Mouse (Mus musculus) forebrain, embryonic 14.5 days (tissue): ENCODE measurements around the gene Itsn1. TPM values are rescaled to one million over a fixed set of nuclear protein-coding genes. Genes with fewer than 3 reads are reported as not detected.

Experiments used
- ATAC-seq: fragments of 200-750 bp; cut with Nextera tagmentation; 2 replicates; pipeline ENCODE4 v1.8.0; 2017; ENCODE audit warnings: mild to moderate bottlenecking, moderate library complexity
- DNase-seq: peaks from one replicate; pipeline ENCODE4 v3.0.0-alpha.2; 2015; ENCODE audit warnings: low spot score
- H3K27ac ChIP-seq: fragments of 300-500 bp; sonication (generic); 2 replicates; pipeline ENCODE4 v1.5.1; 2014; ENCODE audit warnings: low read depth, mild to moderate bottlenecking, control low read depth, low read length, moderate library complexity
- H3K27me3 ChIP-seq: fragments of 300-500 bp; sonication (generic); replicated peaks from 2 replicates; pipeline ENCODE4 v1.6.1; 2014; ENCODE audit warnings: low read length, control low read depth, mixed read lengths; ENCODE audit not compliant: control insufficient read depth, insufficient read depth
- H3K36me3 ChIP-seq: fragments of 300-500 bp; sonication (generic); 2 replicates; pipeline ENCODE4 v1.6.1; 2014; ENCODE audit warnings: low read length, control low read depth; ENCODE audit not compliant: control insufficient read depth, insufficient read depth
- H3K4me1 ChIP-seq: fragments of 300-500 bp; sonication (generic); 2 replicates; pipeline ENCODE4 v1.6.1; 2014; ENCODE audit warnings: antibody characterized with exemption, low read length, control low read depth; ENCODE audit not compliant: control insufficient read depth, insufficient read depth
- H3K4me2 ChIP-seq: fragments of 300-500 bp; sonication (generic); 2 replicates; pipeline ENCODE4 v1.6.1; 2014; ENCODE audit warnings: mild to moderate bottlenecking, control low read depth, low read length
- H3K4me3 ChIP-seq: fragments of 300-500 bp; sonication (generic); 2 replicates; pipeline ENCODE4 v1.5.1; 2014; ENCODE audit warnings: low read depth, low read length, control low read depth
- H3K9ac ChIP-seq: fragments of 300-500 bp; sonication (generic); 2 replicates; pipeline ENCODE4 v1.6.1; 2014; ENCODE audit warnings: mild to moderate bottlenecking, low read length, control low read depth, moderate library complexity
- H3K9me3 ChIP-seq: fragments of 300-500 bp; sonication (generic); replicated peaks from 2 replicates; pipeline ENCODE4 v1.6.1; 2016; ENCODE audit warnings: low read length, control low read depth, mixed read lengths; ENCODE audit not compliant: control insufficient read depth
- WGBS: fragments of 180-500 bp; shearing (Covaris S2); extraction: QIAGEN DNeasy Blood & Tissue Kit; methylation state at CpG from one replicate; pipeline ENCODE4 v1.1.7; 2014; 5-methylcytosine and 5-hydroxymethylcytosine counted together
- polyA plus RNA-seq: library from polyadenylated mRNA; unstranded; fragments of >200 nt; fragmentation: Nextera tagmentation; extraction: Ambion mirVana; gene quantifications from 2 replicates; pipeline ENCODE4 v1.2.1, GENCODE M21; 2014

The Itsn1 gene
- polyA plus RNA-seq, 1 experiment from 2014 or later, result 54.2 TPM

DNA sequence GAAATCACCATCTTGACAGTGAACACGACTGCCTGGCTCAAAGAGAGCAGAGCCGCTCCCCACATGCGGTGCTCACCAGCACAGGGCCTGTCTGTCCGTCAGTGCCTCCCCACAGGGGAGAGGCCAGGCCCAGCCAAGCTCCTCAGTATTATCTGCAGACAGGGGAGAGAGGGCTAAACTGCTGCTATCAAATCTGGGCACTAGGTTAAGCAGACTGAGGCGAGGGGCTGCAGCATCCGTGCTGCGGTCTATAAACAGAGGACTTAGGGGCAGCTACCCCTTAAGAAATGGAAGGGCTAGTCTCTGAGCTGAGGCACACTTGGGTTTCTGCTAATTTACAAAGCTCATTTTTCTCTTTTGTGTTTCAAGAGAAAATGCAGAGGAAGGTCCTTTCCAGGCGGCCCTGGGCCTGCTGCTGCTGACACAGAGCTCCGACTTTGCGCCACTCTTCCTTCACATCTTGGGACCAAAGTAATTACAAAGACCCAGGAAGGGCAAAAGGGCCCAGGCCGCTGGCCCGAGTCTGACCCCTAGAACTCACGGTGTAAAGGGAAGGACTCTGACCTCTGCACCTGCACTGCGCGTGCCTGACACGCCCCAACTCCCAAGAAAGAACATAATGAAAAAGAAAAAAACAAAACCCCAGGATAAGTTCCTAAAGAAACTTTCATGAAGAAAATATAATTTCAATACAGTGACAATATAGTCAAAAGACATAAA lies 199.0 kb downstream of the Itsn1 start:
- WGBS, result 88% methylated on average over 16 of the region's 16 CpGs
- no peak overlapping the region for H3K9ac ChIP-seq
- peaks cover 69% of the 10 kb centered on the region for H3K36me3 ChIP-seq
- H3K4me2 ChIP-seq, result no peak overlapping the region
- peaks cover 6% of the 10 kb centered on the region; the same call in 1 of the 2 replicates for H3K4me1 ChIP-seq
- no peak overlapping the region for H3K4me3 ChIP-seq
- H3K9me3 ChIP-seq, result no peaks in the 10 kb centered on the region
- H3K27me3 ChIP-seq, result no peaks in the 10 kb centered on the region
- DNase-seq, result no peak
- H3K27ac ChIP-seq, result no peak overlapping the region
- ATAC-seq, result no peak

DNA sequence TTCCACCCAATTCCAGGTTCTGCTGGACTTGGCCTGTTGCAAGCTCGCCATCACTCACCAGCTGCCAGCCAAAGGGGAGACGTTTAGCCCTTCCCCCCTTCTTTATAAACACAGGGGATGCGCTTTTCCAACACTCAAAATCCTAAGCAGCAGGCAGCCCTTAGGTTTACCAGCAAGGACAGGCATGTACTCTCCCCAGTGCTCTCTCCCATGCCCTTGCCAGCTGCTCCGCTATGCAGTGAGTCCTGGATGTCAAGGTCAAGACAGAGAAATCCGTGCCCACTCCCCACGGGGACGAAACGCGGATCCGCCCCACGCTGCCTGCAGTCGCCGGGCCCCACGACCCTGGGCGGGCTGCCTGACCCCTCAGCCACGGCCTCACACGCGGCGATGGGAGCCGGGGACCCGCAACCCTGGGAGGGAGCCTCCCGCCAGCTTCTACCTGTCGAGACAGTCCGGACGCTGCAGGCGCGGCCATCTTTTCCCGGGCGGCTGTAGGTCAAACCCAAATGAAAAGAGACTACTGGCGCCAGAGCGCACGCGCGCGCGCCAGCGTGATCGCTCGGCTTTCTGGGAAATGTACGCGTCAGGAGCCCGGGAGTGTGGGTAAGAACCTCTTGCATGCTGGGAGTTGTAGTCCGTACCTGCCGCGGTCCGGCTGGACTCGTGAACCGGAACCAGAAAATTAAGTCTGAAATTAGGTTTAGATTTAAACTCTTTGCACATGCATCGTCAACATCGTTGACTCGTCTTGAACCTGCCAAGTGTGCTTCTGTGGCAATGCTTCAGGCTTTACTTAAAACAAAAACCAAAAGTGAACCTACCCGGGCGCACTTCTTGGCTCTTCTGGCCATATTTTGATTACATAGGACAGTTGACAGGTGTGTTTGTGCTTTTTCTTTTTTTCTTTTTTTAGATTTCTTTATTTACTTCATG lies 202.3 kb downstream of the Itsn1 start:
- H3K4me3 ChIP-seq, result peak overlapping the region; percentile 92
- no peaks in the 10 kb centered on the region for H3K27me3 ChIP-seq
- H3K4me1 ChIP-seq, result peaks cover 6% of the 10 kb centered on the region; the same call in 1 of the 2 replicates
- H3K36me3 ChIP-seq, result peaks cover 37% of the 10 kb centered on the region
- H3K9me3 ChIP-seq, result no peaks in the 10 kb centered on the region
- peak overlapping the region; percentile 63 for H3K4me2 ChIP-seq
- peak; percentile 97 for ATAC-seq
- peak overlapping the region; percentile 78 for H3K27ac ChIP-seq
- under 1% methylated on average over 53 of the region's 53 CpGs for WGBS
- H3K9ac ChIP-seq, result peak overlapping the region; percentile 96
- peak; percentile 98 for DNase-seq

DNA sequence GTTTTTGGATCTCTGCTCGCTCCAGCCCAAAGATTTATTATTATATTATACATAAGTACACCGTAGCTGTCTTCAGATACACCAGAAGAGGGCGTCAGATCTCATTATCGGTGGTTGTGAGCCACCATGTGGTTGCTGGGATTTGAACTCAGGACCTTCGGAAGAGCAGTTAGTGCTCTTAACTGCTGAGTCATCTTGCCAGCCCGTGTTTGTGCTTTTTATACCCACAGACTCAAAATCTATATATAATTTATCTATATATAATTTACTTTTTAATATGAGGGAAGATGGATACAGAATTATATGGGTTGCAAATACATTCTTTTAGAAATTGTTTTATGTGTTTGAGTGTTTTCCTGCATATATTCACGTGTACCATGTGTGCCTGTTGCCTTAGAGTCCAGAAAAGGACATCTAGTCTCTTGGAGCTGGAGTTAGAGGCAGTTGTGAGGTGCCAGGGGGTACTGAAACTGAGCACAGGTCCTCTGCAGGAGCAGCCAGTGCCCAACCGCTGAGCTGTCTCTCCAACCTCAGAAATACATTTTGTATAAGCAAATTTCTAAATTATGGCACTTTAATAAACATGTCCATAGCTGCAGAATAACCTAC lies 203.1 kb downstream of the Itsn1 start:
- H3K9me3 ChIP-seq, result no peaks in the 10 kb centered on the region
- H3K4me2 ChIP-seq, result peak overlapping the region; percentile 53
- no peaks in the 10 kb centered on the region for H3K27me3 ChIP-seq
- ATAC-seq (no peak), DNase-seq (no peak)
- H3K4me3 ChIP-seq, result peak overlapping the region; percentile 92
- WGBS, result 57% methylated on average over 8 of the region's 8 CpGs
- H3K27ac ChIP-seq, result no peak overlapping the region
- peaks cover 6% of the 10 kb centered on the region; the same call in 1 of the 2 replicates for H3K4me1 ChIP-seq
- no peak overlapping the region; the same call in 1 of the 2 replicates for H3K9ac ChIP-seq
- peaks cover 28% of the 10 kb centered on the region for H3K36me3 ChIP-seq

DNA sequence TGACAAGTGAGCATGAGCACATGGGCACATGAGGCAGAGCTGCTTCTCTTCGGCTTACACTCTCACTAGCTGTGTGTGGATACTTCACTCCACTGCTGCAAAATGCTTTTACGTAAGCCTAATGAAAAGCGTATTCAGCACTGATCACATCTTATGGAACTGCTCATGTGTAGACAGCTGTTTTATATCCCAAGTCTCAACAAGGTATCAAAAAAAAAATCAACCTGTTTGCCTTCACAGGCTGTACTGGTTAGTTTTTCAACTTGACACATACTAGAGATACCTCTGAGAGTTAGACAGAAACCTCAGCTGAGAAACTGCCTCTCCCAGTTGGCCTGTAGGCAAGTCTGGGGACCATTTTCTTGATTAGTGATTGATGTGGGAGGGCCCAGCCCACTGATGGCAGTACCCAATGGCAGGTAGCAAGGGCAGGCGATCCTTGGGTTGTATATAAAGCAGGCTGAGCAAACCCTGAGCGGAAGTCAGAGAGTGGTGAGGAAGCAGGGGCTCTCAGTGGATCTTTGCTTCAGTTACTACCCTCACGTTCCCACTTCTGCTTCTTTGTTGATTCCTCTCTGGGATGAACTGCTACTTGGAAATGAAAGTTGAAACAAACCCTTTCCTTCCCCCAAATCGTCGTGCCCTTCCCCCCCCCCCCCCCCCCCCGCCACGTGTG lies 203.9 kb downstream of the Itsn1 start:
- WGBS, result 67% methylated on average over 7 of the region's 10 CpGs

DNA sequence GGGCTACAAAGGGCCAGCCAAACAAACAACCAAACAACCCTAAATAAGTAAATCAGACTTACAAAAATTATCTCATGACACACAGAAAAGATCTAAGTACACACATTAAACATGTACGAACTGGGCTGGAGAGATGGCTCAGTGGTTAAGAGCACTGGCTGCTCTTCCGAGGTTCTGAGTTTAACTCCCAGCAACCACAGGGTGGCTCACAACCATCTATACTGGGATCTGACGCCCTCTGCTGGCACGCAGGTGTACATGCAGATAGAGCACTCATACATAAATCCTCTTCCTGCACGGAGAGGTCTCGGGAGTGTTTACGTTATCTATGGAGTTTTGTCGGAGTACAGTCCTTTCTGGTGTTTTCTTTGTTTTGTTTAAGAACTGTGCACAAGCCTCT lies 206.0 kb downstream of the Itsn1 start:
- no peak for ATAC-seq
- Histone ChIP-seq H3K27ac (no peak overlapping the region), H3K27me3 (no peaks in the 10 kb centered on the region), H3K4me3 (no peak overlapping the region), H3K9me3 (no peaks in the 10 kb centered on the region), H3K4me2 (no peak overlapping the region), H3K36me3 (0 out of 2 replicates have a peak, but pooled peaks cover under 1% of the 10 kb centered on the region), H3K4me1 (peaks cover 6% of the 10 kb centered on the region; the same call in 1 of the 2 replicates), H3K9ac (no peak overlapping the region)
- peak; percentile 30 for DNase-seq
- WGBS, result 47% methylated on average over 8 of the region's 8 CpGs

More for the DNA sequence above, 203.9 kb downstream of the Itsn1 start:
- Histone ChIP-seq H3K4me1 (peaks cover 6% of the 10 kb centered on the region; the same call in 1 of the 2 replicates), H3K9me3 (no peaks in the 10 kb centered on the region), H3K9ac (no peak overlapping the region), H3K27me3 (no peaks in the 10 kb centered on the region), H3K4me2 (no peak overlapping the region), H3K4me3 (no peak overlapping the region), H3K36me3 (peaks cover 20% of the 10 kb centered on the region), H3K27ac (no peak overlapping the region)
- ATAC-seq, result no peak
- DNase-seq, result no peak

DNA sequence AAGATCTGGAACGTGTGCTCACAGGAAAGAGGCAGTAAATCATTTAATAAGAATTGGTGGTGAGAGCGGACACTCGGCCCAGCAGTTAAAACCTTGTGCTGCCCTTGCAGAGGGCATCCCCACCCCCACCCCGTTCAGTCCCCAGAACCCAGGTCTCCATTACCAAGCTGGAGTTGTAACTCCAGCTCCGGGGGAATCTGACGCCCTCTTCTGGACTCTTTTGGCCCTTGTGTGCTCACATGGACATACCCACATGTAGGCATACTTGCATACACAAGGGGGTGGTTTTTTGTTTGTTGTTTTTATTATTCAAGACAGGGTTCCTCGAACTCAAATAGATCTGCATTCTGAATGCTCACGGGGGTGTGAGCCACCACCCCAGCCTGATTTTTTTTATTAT lies 206.6 kb downstream of the Itsn1 start:
- DNase-seq, result no peak
- no peak overlapping the region for H3K9ac ChIP-seq

DNA sequence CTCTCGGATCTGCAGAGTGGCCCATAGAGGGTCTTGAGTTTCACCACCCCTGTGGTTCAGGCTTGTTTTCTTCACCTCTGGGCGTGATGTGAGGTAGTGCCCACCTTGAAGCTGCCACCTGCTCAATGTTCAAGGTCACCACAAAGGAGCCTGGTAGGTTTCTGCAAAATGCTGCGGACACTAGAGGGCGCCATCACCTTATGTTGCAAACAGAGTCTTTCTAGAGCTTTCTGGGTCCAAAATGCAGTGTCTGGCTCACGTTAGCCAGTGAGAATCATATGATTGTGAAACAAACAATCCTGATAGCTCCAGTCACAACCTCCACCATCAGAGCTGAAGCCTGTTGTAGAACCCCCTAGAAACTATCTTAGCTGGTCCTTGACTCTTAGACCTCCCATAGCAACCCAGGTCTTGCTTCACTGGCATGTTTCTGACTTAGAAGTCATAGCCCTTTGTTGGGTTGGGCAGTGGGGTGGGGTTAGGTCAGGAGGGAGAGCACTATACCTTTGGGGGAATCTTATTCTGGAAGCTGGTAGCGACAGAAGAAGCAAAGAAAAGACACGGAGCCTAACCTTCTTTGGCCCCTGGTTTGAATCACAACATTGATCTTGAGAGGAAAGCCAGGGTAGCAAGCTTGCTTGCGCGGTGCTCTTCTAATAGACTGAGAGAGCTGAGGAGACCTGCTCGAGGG lies 207.4 kb downstream of the Itsn1 start:
- DNase-seq (peak; percentile 94), ATAC-seq (peak; percentile 32)
- no peaks in the 10 kb centered on the region for H3K36me3 ChIP-seq
- H3K4me2 ChIP-seq, result no peak overlapping the region
- no peaks in the 10 kb centered on the region for H3K27me3 ChIP-seq
- H3K9ac ChIP-seq, result no peak overlapping the region
- no peaks in the 10 kb centered on the region for H3K9me3 ChIP-seq
- WGBS, result 51% methylated on average over 10 of the region's 10 CpGs
- no peak overlapping the region for H3K27ac ChIP-seq
- H3K4me3 ChIP-seq, result no peak overlapping the region
- no peaks in the 10 kb centered on the region for H3K4me1 ChIP-seq

More for the DNA sequence above, 206.6 kb downstream of the Itsn1 start:
- Histone ChIP-seq H3K9me3 (no peaks in the 10 kb centered on the region), H3K36me3 (no peaks in the 10 kb centered on the region), H3K27ac (no peak overlapping the region), H3K4me3 (no peak overlapping the region), H3K4me1 (peaks cover under 1% of the 10 kb centered on the region; the same call in 1 of the 2 replicates), H3K4me2 (no peak overlapping the region), H3K27me3 (no peaks in the 10 kb centered on the region)
- no peak for ATAC-seq
- WGBS, result 64% methylated on average over 8 of the region's 8 CpGs

DNA sequence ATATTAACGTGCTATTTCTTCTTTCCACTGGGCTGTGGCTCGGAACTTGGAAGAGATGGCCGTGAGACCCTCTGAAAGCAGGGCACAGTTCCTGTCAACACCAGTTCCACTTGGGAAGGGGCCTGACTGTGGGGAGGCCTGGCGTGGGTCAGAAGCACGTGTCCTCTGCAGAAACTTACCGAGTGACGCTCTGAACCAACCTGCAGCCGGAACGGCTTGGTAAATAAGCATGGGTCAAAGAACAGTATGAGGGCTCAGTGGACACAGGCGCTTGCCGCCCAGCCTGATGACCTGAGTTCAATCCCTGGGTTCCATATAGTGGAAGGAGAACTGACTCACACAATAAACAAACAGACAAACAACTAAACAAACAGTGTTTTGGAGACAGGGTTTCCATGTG lies 208.2 kb downstream of the Itsn1 start:
- Histone ChIP-seq H3K4me2 (no peak overlapping the region), H3K27ac (no peak overlapping the region), H3K4me1 (no peaks in the 10 kb centered on the region), H3K9me3 (no peaks in the 10 kb centered on the region), H3K4me3 (no peak overlapping the region), H3K27me3 (no peaks in the 10 kb centered on the region), H3K9ac (no peak overlapping the region), H3K36me3 (no peaks in the 10 kb centered on the region)
- ATAC-seq (no peak), DNase-seq (no peak)
- WGBS, result 91% methylated on average over 11 of the region's 11 CpGs
